Mouse (Mus musculus): ENCODE results near the gene Akt1. TPM values are rescaled to one million over a fixed set of nuclear protein-coding genes. Genes with fewer than 3 reads are reported as not detected.

Akt1 gene
- total and polyA plus RNA-seq, 3 experiments = 66.6 to 144 (median 74.4) TPM

DNA sequence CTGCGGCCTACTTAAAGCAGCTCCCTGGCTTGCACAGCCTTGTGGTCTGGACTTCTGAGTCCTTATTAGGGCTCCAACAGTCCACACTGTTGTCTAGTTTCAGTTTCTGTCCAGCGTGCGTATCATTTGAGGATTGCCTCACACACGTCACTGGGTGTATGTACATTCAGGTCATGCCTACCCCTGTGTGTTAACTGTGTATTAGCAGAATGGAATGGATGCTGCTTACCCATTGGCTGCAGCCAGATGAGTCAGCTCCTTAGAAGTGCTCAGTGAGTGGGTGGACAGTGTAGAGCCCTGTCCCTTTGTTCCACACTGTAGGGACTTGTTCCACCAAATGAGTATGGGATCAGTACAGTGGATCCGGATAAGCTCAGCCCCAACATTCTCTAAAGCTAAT is 26.6 kb downstream of the Akt1 start:
- H3K4me3 ChIP-seq (replicated peaks in 1 of 3; ENCODE audit: low read depth in 2 of 3, low read length in 2 of 3, poor library complexity in 1 of 3) = no peak overlapping the region
- H3K9ac ChIP-seq (ENCODE audit: insufficient read depth, low read depth) = no peak overlapping the region
- no peak overlapping the region for H3K4me2 ChIP-seq (ENCODE audit: insufficient read depth, low read depth, poor library complexity, severe bottlenecking)
- no peak for TF ChIP-seq MAFK (IDR thresholded peaks at IDR 0.05; ENCODE audit: insufficient replicate concordance, low read length)
- TF ChIP-seq ZMIZ1 (IDR thresholded peaks at IDR 0.05; ENCODE audit: low read depth, low read length) = no peak
- TF ChIP-seq EP300 (IDR thresholded peaks at IDR 0.05; ENCODE audit: low read length) = no peak
- H3K36me3 ChIP-seq (replicated peaks in 1 of 2; ENCODE audit: control insufficient read depth in 1 of 2, insufficient read depth in 1 of 2, low read length in 1 of 2) = peaks cover 51 to 67% of the 10 kb centered on the region in 2 experiments
- dilution Hi-C loops (cut with MboI; ENCODE audit: extremely low pct_ligation_motif_present, extremely low pct_unique_long_range_greater_than_20kb, low sequenced_read_pairs) = no loop called here
- H3K27me3 ChIP-seq (replicated peaks) = no peaks in the 10 kb centered on the region
- peaks cover 15% of the 10 kb centered on the region for H3K79me2 ChIP-seq (replicated peaks; ENCODE audit: control insufficient read depth, extremely low read depth, insufficient read depth, poor library complexity, severe bottlenecking)
- no peak for DNase-seq (ENCODE audit: extremely low read depth)
- H3K4me1 ChIP-seq (ENCODE audit: control insufficient read depth in 1 of 2, insufficient read depth in 2 of 2) = peaks cover 3 to 23% of the 10 kb centered on the region in 2 experiments; a peak in 3 of 4 replicates
- H3K27ac ChIP-seq (ENCODE audit: insufficient read depth, low read depth) = no peak overlapping the region
- in situ Hi-C loops (cut with MboI; ENCODE audit: low pct_ligation_motif_present, low pct_unique_long_range_greater_than_20kb, low sequenced_read_pairs) = no loop called here
- no peaks in the 10 kb centered on the region for H3K9me3 ChIP-seq (replicated peaks; ENCODE audit: low read length)

DNA sequence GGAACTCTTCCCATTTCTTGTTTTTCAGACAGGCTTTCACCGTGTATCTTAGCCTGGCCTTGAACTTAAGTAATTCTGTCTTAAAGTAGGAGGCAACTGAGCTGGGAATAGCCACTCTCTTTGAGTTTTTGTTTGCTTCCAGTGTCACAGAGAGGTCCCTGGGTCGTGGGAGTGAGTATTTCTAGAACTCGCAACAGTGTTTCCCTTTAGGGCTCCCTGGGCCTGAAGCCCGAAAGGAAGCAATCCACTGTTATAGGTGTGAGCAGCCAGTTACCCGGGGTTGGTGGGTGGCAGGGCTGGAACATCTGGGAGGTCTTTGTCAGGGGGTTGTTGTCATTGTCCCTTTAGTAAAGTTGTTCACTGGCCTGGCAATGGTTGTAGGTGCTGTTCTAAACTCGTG is 28.5 kb downstream of the Akt1 start:
- no peak for TF ChIP-seq NELFE (IDR thresholded peaks at IDR 0.05; ENCODE audit: low read depth, low read length)
- TF ChIP-seq BHLHE40 (IDR thresholded peaks at IDR 0.05; ENCODE audit: low read depth, low read length) = no peak
- no peak for TF ChIP-seq NRF1 (IDR thresholded peaks at IDR 0.05; ENCODE audit: low read depth, low read length)
- no peak for TF ChIP-seq RAD21 (IDR thresholded peaks at IDR 0.05; ENCODE audit: low read depth, low read length)
- no peak for TF ChIP-seq MYC (IDR thresholded peaks at IDR 0.05; ENCODE audit: low read depth, low read length)
- no peak for TF ChIP-seq POLR2AphosphoS2 (IDR thresholded peaks at IDR 0.05; ENCODE audit: low read depth, low read length)
- no peak for TF ChIP-seq JUND (conservative IDR thresholded peaks at IDR 0.05; ENCODE audit: low read depth, low read length)
- TF ChIP-seq MAZ (IDR thresholded peaks at IDR 0.05; ENCODE audit: low read depth, low read length) = no peak
- TF ChIP-seq ZKSCAN1 (IDR thresholded peaks at IDR 0.05; ENCODE audit: borderline replicate concordance, low read depth, low read length) = no peak
- TF ChIP-seq POLR2A (IDR thresholded peaks at IDR 0.05; ENCODE audit: low read depth, low read length) = no peak
- no peak for TF ChIP-seq ZMIZ1 (IDR thresholded peaks at IDR 0.05; ENCODE audit: low read depth, low read length)
- TF ChIP-seq SMC3 (IDR thresholded peaks at IDR 0.05; ENCODE audit: low read depth, low read length) = no peak
- TF ChIP-seq UBTF (IDR thresholded peaks at IDR 0.05; ENCODE audit: low read depth, low read length) = no peak
- TF ChIP-seq USF1 (IDR thresholded peaks at IDR 0.05; ENCODE audit: low read depth, low read length) = no peak
- TF ChIP-seq ZNF384 (IDR thresholded peaks at IDR 0.05; ENCODE audit: low read depth, low read length) = no peak
- TF ChIP-seq USF2 (conservative IDR thresholded peaks at IDR 0.05; ENCODE audit: low read depth, low read length) = no peak
- peaks cover 15% of the 10 kb centered on the region for H3K79me2 ChIP-seq (replicated peaks; ENCODE audit: control insufficient read depth, extremely low read depth, insufficient read depth, poor library complexity, severe bottlenecking)
- H3K9me3 ChIP-seq (replicated peaks; ENCODE audit: low read length) = no peaks in the 10 kb centered on the region
- peak overlapping the region; percentile 95 for H3K4me2 ChIP-seq (ENCODE audit: insufficient read depth, low read depth, poor library complexity, severe bottlenecking)
- H3K27me3 ChIP-seq (replicated peaks) = no peaks in the 10 kb centered on the region
- peaks cover 4 to 23% of the 10 kb centered on the region in 2 experiments; a peak in 3 of 4 replicates for H3K4me1 ChIP-seq (ENCODE audit: control insufficient read depth in 1 of 2, insufficient read depth in 2 of 2)
- H3K27ac ChIP-seq (ENCODE audit: insufficient read depth, low read depth) = no peak overlapping the region
- dilution Hi-C loops (cut with MboI; ENCODE audit: extremely low pct_ligation_motif_present, extremely low pct_unique_long_range_greater_than_20kb, low sequenced_read_pairs) = no loop called here
- peaks cover 35 to 54% of the 10 kb centered on the region in 2 experiments for H3K36me3 ChIP-seq (replicated peaks in 1 of 2; ENCODE audit: control insufficient read depth in 1 of 2, insufficient read depth in 1 of 2, low read length in 1 of 2)
- in situ Hi-C loops (cut with MboI; ENCODE audit: low pct_ligation_motif_present, low pct_unique_long_range_greater_than_20kb, low sequenced_read_pairs) = no loop called here
- DNase-seq (ENCODE audit: extremely low read depth) = no peak
- peak overlapping the region; percentile 97; the same call in 1 of the 2 replicates for H3K9ac ChIP-seq (ENCODE audit: insufficient read depth, low read depth)
- peak overlapping the region in 2 of 3 experiments; percentile 79 to 100 for H3K4me3 ChIP-seq (replicated peaks in 1 of 3; ENCODE audit: low read depth in 2 of 3, low read length in 2 of 3, poor library complexity in 1 of 3)

All from CH12.LX (cell line).